Mouse (Mus musculus) forelimb bud, embryonic 11.5 days (tissue): Measurements from ENCODE around the gene Chrna9.
"Not testable (repeated sequence)": the region's sequence is repeated elsewhere in the genome, so short reads cannot be mapped to it uniquely, and the experiment has no call there.

ENCODE experiments used
- DNase-seq: peaks from one replicate; pipeline ENCODE4 v3.0.0-alpha.2; 2012; ENCODE audit warnings: low read depth, low spot score

Chrna9 gene

GRCm38 (mm10) chr5:65956144-65957008 is 21.7 kb downstream of the Chrna9 start:
- DNase-seq, result no peak

- DNase-seq, result peak; percentile 55
Measured at GRCm38 (mm10) chr5:65958597-65958996, 23.9 kb downstream of the Chrna9 start.

GRCm38 (mm10) chr5:65959893-65960596 is 25.3 kb downstream of the Chrna9 start:
- DNase-seq, result no peak

- DNase-seq, result no peak
Measured at GRCm38 (mm10) chr5:65960597-65960950, 25.9 kb downstream of the Chrna9 start.

- no peak for DNase-seq
Measured at GRCm38 (mm10) chr5:65963291-65963690, 28.6 kb downstream of the Chrna9 start.

- DNase-seq, result no peak
Measured at GRCm38 (mm10) chr5:65965771-65966279, 31.1 kb downstream of the Chrna9 start.

GRCm38 (mm10) chr5:65967091-65967490 is 32.4 kb downstream of the Chrna9 start:
- no peak for DNase-seq

DNA sequence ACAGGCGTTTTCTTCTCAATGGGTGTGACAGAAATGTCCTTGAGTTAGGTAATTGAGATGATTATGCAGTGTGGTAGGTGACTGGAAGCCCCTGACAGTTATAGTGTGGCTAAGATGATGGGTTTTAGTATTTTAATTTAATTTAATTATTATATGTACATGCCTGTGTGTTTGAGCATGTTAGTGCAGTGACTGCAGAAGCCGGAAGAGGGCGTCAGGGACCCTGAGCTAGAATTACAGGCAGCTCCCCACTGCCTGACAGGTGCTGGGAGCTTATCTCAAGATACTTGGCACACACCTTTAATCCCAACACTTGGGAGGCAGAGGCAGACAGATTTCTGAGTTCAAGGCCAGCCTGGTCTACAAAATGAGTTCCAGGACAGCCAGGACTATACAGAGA is 33.3 kb downstream of the Chrna9 start:
- no peak for DNase-seq

DNA sequence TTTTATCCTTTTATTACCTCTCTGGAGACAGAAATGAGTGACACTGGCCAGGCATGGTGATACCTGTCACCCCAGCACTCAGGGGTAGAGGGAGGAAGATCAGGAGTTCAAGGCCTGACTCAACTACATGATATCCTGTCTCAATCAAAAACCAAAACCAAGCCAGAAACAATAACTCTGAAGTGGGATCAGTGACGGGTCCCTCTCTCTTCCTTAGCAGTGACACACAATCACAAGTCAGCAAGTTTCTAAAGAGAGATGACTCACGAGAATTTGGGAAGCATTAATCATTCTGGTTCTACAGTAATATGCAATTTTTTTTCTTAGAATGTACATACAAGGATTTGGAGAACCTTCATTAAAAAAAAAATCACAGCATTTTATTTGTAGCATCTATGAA is 38.5 kb downstream of the Chrna9 start:
- no peak for DNase-seq

GRCm38 (mm10) chr5:65975731-65976130 is 41.0 kb downstream of the Chrna9 start:
- DNase-seq, result no peak

DNA sequence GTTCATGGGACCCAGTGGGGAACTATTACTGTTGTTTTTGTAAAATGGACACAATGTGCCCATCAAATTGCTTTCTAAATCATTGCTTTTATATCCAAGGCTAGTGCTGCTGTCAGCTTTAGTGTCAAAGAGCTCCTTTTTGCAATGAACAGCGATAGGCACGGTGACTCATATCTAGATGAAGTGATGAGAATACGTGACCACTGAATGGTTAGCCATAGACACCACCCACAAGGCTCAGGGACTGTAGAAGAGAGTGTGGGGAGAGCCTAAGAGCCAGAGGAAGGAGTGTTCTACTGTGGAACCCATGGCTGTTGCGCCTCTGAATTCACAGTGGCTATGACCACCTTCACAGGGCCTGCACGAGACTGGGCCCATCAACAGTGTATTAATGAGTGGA is 51.7 kb downstream of the Chrna9 start:
- no peak for DNase-seq

DNA sequence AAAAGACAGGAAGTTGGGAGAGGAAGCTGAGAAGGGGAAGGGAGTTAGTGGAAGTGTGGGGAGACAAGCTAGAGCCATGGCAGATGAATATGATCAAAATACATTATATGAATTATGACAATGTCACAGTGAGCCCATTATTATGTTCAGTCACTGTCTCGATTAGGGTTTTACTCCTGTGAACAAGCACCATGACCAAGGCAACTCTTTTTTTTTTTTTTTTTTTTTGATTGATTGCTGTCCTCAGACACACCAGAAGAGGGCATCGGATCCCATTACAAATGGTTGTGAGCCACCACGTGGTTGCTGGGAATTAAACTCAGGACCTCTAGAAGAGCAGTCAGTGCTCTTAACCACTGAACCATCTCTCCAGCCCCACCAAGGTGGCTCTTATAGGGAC is 52.3 kb downstream of the Chrna9 start:
- not testable (repeated sequence) for DNase-seq

DNA sequence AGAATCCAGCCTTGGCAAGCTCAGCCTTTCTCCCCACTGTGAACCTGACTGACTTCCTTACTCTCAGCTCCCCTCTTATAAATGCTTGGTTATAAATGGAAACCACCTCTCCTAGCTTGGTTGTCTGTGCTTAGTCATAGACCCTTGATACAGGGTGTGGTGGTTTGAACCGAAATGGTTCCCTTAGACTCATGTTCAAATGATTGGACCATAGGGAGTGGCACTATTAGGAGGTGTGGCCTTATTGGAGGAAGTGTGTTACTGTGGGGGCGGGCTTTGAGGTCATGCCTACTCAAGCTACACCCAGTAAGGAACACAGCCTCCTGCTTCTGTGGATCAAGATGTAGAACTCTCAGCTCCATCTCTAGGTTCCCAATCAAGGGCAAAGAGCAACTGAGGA is 56.5 kb downstream of the Chrna9 start:
- no peak for DNase-seq

DNA sequence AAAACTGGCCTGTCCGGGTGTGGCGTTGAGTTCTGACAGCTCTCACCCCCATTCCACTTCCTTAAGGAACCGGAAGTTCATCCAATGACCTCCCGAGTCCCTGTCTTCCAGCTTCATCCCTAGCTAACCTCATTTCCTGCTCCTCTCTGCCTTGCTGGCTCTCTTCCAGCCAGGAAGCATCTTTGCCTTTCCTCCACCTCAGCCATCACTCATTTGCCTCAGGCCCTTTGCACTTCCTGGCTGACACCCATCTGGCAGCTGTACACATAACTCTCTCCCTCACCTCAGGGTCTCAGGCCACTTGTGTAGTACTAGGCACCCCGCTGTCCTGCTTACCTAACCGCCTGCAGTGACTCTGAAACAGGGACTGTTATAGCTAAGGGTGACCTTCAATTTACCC is 59.9 kb downstream of the Chrna9 start:
- no peak for DNase-seq

DNA sequence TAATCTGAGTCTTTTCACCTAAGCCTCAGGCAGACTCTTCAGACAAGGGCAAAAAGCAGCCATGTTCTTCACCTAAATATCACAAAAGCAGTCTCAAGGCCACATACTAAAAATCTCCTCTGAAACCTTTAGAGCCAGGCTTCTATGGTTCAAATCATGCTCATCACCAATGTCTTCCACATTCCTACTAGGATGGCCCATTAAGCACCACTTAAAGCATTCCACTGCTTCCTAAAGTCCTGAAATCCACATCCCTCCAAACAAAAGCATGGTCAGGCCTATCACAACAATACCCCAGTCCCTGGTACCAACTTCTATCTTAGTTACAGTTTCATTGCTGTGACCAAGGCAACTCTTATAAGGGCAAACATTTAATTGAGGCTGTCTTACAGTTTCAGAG is 63.1 kb downstream of the Chrna9 start:
- no peak for DNase-seq

DNA sequence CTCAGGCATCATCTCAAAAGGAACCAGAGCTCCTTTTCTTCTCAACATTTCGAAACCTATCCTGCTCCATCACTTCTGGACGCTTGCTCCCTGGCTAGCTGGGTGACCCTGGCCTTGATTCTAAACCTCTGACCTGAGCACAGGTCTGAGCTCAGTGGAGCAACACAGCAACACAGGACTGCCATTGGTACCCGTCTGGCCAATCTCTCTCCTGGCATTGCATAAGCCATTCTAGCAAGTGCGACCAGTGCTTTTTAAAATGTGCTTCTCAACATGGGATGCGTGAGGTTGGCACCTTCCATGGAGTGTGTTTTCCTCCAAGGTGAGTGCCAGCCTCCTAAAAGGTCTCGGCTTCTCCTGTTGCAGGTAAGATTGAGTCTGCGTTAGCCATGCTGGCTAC is 64.4 kb downstream of the Chrna9 start:
- no peak for DNase-seq

GRCm38 (mm10) chr5:66000074-66000473 is 65.4 kb downstream of the Chrna9 start:
- no peak for DNase-seq

DNA sequence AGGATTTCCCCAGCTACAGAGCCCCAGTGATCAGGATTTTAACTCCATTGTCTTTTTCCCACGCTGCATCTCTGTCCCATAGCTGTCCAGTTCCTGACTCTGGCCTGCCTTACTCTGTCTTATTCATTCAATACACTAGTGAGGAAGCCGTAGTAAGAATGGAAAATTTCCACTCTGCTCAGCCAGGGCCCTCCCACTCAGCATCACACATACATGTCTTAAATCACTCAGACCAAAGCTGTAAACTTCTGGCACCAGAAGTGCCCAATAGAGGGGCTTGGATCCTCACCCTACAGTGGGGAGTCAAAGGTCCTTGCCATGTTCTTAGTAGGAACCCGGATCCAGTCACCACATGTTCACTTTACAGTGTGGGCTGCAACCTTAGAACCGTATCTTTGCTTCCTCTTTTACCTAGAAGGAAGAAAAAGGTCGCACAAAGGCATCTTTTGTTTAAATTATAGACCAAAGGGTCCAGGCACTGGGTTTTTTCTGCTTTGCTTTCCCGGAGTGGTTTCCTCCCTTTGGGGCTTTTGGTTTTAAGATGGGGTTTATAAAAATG is 65.9 kb downstream of the Chrna9 start:
- peak; percentile 24 for DNase-seq

GRCm38 (mm10) chr5:66001232-66001631 is 66.5 kb downstream of the Chrna9 start:
- DNase-seq, result no peak

DNA sequence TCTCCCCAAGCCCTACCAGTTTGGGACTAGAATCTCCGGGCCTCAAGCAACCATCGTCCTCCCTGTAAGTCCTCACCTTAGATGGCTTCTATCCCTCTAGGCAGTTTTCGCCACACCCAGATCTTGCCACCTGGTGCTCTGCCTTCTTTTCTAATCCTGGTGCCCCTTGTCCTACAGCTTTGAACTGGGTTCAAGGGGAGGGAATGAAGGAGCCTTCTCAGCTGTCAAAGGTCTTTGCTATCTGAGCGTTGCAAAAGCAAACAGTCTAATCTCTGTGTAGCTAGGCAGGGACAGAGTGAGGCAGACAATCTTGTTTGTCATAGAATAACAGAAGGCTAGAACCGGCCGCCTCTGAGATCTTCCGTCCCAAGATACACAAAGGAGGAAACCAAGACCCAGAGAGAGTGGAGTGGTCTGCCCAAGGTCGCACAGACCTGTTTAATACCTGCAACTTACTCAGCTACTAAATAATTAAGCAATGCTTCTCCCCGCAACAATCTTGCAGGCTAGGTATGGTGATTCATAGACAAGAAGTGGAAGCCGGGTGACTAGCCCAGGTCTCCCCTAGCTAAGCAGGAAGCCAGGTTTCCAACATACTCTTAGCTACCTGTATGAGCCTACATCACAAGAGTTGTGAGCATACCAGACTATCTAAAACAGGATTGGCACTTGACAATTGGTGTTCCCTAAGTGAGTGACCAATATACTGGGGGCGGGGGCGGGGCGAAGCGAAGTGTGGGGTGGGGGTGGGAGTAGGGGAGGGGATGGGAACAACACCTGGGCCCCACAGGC is 69.6 kb downstream of the Chrna9 start, which contains the start of gene 9130230L23Rik:
TSS of gene 9130230L23Rik (minus strand) at position 152 of the 792 bp plus-strand sequence.
- DNase-seq, result no peak

GRCm38 (mm10) chr5:66005041-66005678 is 70.4 kb downstream of the Chrna9 start:
- DNase-seq, result no peak
